Mouse (Mus musculus) lung, postnatal 0 days (tissue): Measurements from ENCODE around the gene Ophn1.

Experiments used
- CTCF ChIP-seq: IDR thresholded peaks from 2 replicates; pipeline ENCODE4 v1.5.1; 2016; ENCODE audit warnings: antibody characterized with exemption, mild to moderate bottlenecking
- EP300 ChIP-seq: IDR thresholded peaks from 2 replicates; pipeline ENCODE4 v1.6.1; 2016; ENCODE audit warnings: antibody characterized with exemption, mild to moderate bottlenecking, control low read depth

- TF ChIP-seq CTCF = peak; percentile 79
- no peak for TF ChIP-seq EP300
These were observed 46.9 kb upstream of the Ophn1 start for GRCm38 (mm10) chrX:98937555-98938294.
